Mouse (Mus musculus): ENCODE results near the gene Zfp652.
A peak's percentile ranks its signal among the peaks of the same experiment; 100 is the strongest.

Zfp652 gene

GRCm38 (mm10) chr11:95765334-95765733 lies 52.9 kb downstream of the Zfp652 start:
- no peak for DNase-seq (ENCODE audit: low read depth, low spot score)

- no peak for DNase-seq (ENCODE audit: low read depth, low spot score)
These were observed 55.8 kb downstream of the Zfp652 start for GRCm38 (mm10) chr11:95768244-95768643.

GRCm38 (mm10) chr11:95769208-95769607 lies 56.7 kb downstream of the Zfp652 start:
- no peak for DNase-seq (ENCODE audit: low read depth, low spot score)

- peak; percentile 71 for DNase-seq (ENCODE audit: low read depth, low spot score)
These were observed 58.4 kb downstream of the Zfp652 start for GRCm38 (mm10) chr11:95770720-95771364.

GRCm38 (mm10) chr11:95771665-95772064 lies 59.2 kb downstream of the Zfp652 start:
- peak; percentile 43 for DNase-seq (ENCODE audit: low read depth, low spot score)

- no peak for DNase-seq (ENCODE audit: low read depth, low spot score)
These were observed 60.8 kb downstream of the Zfp652 start for GRCm38 (mm10) chr11:95773264-95773663.

GRCm38 (mm10) chr11:95777323-95778297 lies 65.1 kb downstream of the Zfp652 start:
- no peak for DNase-seq (ENCODE audit: low read depth, low spot score)

GRCm38 (mm10) chr11:95778831-95779251 lies 66.4 kb downstream of the Zfp652 start:
- DNase-seq (ENCODE audit: low read depth, low spot score), result peak; percentile 66

GRCm38 (mm10) chr11:95779366-95779765 lies 66.9 kb downstream of the Zfp652 start:
- no peak for DNase-seq (ENCODE audit: low read depth, low spot score)

- DNase-seq (ENCODE audit: low read depth, low spot score), result no peak
These were observed 68.0 kb downstream of the Zfp652 start for GRCm38 (mm10) chr11:95780480-95780879.

- peak; percentile 55 for DNase-seq (ENCODE audit: low read depth, low spot score)
These were observed 69.1 kb downstream of the Zfp652 start for GRCm38 (mm10) chr11:95781557-95781956.

- DNase-seq (ENCODE audit: low read depth, low spot score), result no peak
These were observed 71.0 kb downstream of the Zfp652 start for GRCm38 (mm10) chr11:95783457-95783856.

GRCm38 (mm10) chr11:95783958-95784357 lies 71.5 kb downstream of the Zfp652 start:
- no peak for DNase-seq (ENCODE audit: low read depth, low spot score)

- peak; percentile 88 for DNase-seq (ENCODE audit: low read depth, low spot score)
These were observed 73.2 kb downstream of the Zfp652 start for GRCm38 (mm10) chr11:95785675-95786074.

GRCm38 (mm10) chr11:95786511-95786910 lies 74.0 kb downstream of the Zfp652 start:
- DNase-seq (ENCODE audit: low read depth, low spot score), result no peak

- no peak for DNase-seq (ENCODE audit: low read depth, low spot score)
These were observed 77.0 kb downstream of the Zfp652 start for GRCm38 (mm10) chr11:95789451-95789891.

GRCm38 (mm10) chr11:95791787-95792186 lies 79.3 kb downstream of the Zfp652 start:
- DNase-seq (ENCODE audit: low read depth, low spot score), result no peak

- no peak for DNase-seq (ENCODE audit: low read depth, low spot score)
These were observed 80.6 kb downstream of the Zfp652 start for GRCm38 (mm10) chr11:95792950-95793509.

GRCm38 (mm10) chr11:95794201-95794600 lies 81.7 kb downstream of the Zfp652 start:
- DNase-seq (ENCODE audit: low read depth, low spot score), result no peak

GRCm38 (mm10) chr11:95795582-95795981 lies 83.1 kb downstream of the Zfp652 start:
- DNase-seq (ENCODE audit: low read depth, low spot score), result no peak

GRCm38 (mm10) chr11:95805010-95805409 lies 92.5 kb downstream of the Zfp652 start:
- no peak for DNase-seq (ENCODE audit: low read depth, low spot score)

- peak; percentile 92 for DNase-seq (ENCODE audit: low read depth, low spot score)
These were observed 93.1 kb downstream of the Zfp652 start for GRCm38 (mm10) chr11:95805527-95805926.

Data from R1 (cell line).